Mouse (Mus musculus): ENCODE measurements at regions not wholly inside any gene's neighbourhood (a gene's known extent, or its start where the extent isn't known, plus 50 kb on each side); places are given as distances from the start of the nearest gene placed in this dataset.

GRCm38 (mm10) chr10:36092915-36093314 is 381.2 kb upstream of the Amd2 start:
- DNase-seq (ENCODE audit: low read depth, low spot score), result no peak

- DNase-seq (ENCODE audit: low read depth, low spot score), result no peak
Measured at GRCm38 (mm10) chr10:36054681-36055080, 343.0 kb upstream of the Amd2 start.

GRCm38 (mm10) chr10:36036476-36036875 is 324.8 kb upstream of the Amd2 start:
- DNase-seq (ENCODE audit: low read depth, low spot score), result no peak

- peak; percentile 58 for DNase-seq (ENCODE audit: low read depth, low spot score)
Measured at GRCm38 (mm10) chr10:35998869-35999268, 287.2 kb upstream of the Amd2 start.

- DNase-seq (ENCODE audit: low read depth, low spot score), result no peak
Measured at GRCm38 (mm10) chr10:35949056-35949455, 237.4 kb upstream of the Amd2 start.

- no peak for DNase-seq (ENCODE audit: low read depth, low spot score)
Measured at GRCm38 (mm10) chr10:35946006-35946405, 234.3 kb upstream of the Amd2 start.

- DNase-seq (ENCODE audit: low read depth, low spot score), result no peak
Measured at GRCm38 (mm10) chr10:35943336-35943735, 231.6 kb upstream of the Amd2 start.

- DNase-seq (ENCODE audit: low read depth, low spot score), result no peak
Measured at GRCm38 (mm10) chr10:35940641-35941040, 228.9 kb upstream of the Amd2 start.
